In genomic region chr10:42698994-42699393, GRCm38 (mm10) we compare ENCODE assay signal across 15 mouse cellular contexts.
DNase-seq lines count a peak whose midpoint lies in the region; ATAC-seq and TF ChIP-seq lines count a peak whose summit lies in the region.
"Had no signal": no experiment of that assay in that cellular context is flagged by ENCODE, and none has a peak within 500 bp of the region (broad histone marks: within the 10 kb centered on the region; RNA-seq: fewer than 3 reads in every experiment).

No protein-coding gene starts in this region.

- TF ChIP-seq CTCF in intestine, postnatal 0 days (IDR thresholded peaks at IDR 0.05; ENCODE audit: low read depth): peak; percentile 13; the same call in 1 of the 2 replicates

- no peaks in the 10 kb centered on the region for H3K27me3 ChIP-seq in heart, embryonic 10.5 days (ENCODE audit: insufficient read depth, poor library complexity, severe bottlenecking)
- no peaks in the 10 kb centered on the region for H3K27me3 ChIP-seq in intestine, postnatal 0 days (replicated peaks; ENCODE audit: control insufficient read depth, insufficient read depth, low read length)
- H3K27me3 ChIP-seq: forebrain, embryonic 12.5 days; limb, embryonic 12.5 days; liver, embryonic 15.5 days; megakaryocyte, embryonic 14.5 days had no signal

- H3K4me1 ChIP-seq in heart, embryonic 10.5 days: no peaks in the 10 kb centered on the region
- no peaks in the 10 kb centered on the region for H3K4me1 ChIP-seq in intestine, postnatal 0 days (replicated peaks; ENCODE audit: control insufficient read depth, insufficient read depth, low read length)
- H3K4me1 ChIP-seq: forebrain, embryonic 12.5 days; limb, embryonic 12.5 days had no signal

- 93% methylated on average over 8 of the region's 8 CpGs for WGBS in heart, embryonic 10.5 days
- 41% methylated on average over 8 of the region's 8 CpGs for WGBS in intestine, postnatal 0 days

- no peak overlapping the region for H3K9ac ChIP-seq in intestine, postnatal 0 days (ENCODE audit: low read depth, low read length)
- H3K9ac ChIP-seq: forebrain, embryonic 12.5 days; limb, embryonic 12.5 days; liver, embryonic 15.5 days had no signal

- ATAC-seq in CD4-positive, CD25-positive, alpha-beta regulatory T cell, adult 4 months: peak; percentile 92
- peak; percentile 81 for ATAC-seq in intestine, postnatal 0 days
- no peak for ATAC-seq in erythroblast, adult 5-6 weeks (replicated peaks; ENCODE audit: low FRiP score, poor library complexity, severe bottlenecking)

- DNase-seq in heart, postnatal 10 days: peak; percentile 11 to 29
- DNase-seq in heart, embryonic 10.5 days (ENCODE audit: low spot score): no peak
- DNase-seq in thymus, postnatal 10 days (ENCODE audit: low spot score in 2 of 2): peak; percentile 84 to 94
- no peak for DNase-seq in urinary bladder, postnatal 14 days (ENCODE audit: low spot score)
- DNase-seq in cerebellum, postnatal 14 days: no peak
- DNase-seq: heart, adult 18-20 months; heart, postnatal 36 days; kidney, postnatal 14 days had no signal

- no peak overlapping the region for H3K27ac ChIP-seq in heart, embryonic 10.5 days
- H3K27ac ChIP-seq in intestine, postnatal 0 days (ENCODE audit: low read depth, low read length): peak overlapping the region; percentile 50
- H3K27ac ChIP-seq: forebrain, embryonic 12.5 days; limb, embryonic 12.5 days; liver, embryonic 15.5 days had no signal

- H3K4me3 ChIP-seq in heart, embryonic 10.5 days: no peak overlapping the region
- H3K4me3 ChIP-seq in intestine, postnatal 0 days (ENCODE audit: low read depth, low read length): no peak overlapping the region
- H3K4me3 ChIP-seq: forebrain, embryonic 12.5 days; limb, embryonic 12.5 days; liver, embryonic 15.5 days; megakaryocyte, embryonic 14.5 days had no signal

- intact Hi-C loops in heart, postnatal 10 days (cut with DNase I): loop anchor here (5.0 kb wide), 1 partner anchor 128 kb away; no protein-coding TSS in a partner anchor

- H3K36me3 ChIP-seq in heart, embryonic 10.5 days: peaks cover 19% of the 10 kb centered on the region
- H3K36me3 ChIP-seq in intestine, postnatal 0 days (ENCODE audit: control insufficient read depth, insufficient read depth): peaks cover 25% of the 10 kb centered on the region
- H3K36me3 ChIP-seq: limb, embryonic 12.5 days had no signal

- no peak overlapping the region for H3K4me2 ChIP-seq in intestine, postnatal 0 days (replicated peaks; ENCODE audit: low read depth)
- H3K4me2 ChIP-seq: forebrain, embryonic 12.5 days; limb, embryonic 12.5 days; liver, embryonic 15.5 days had no signal

- no peaks in the 10 kb centered on the region for H3K9me3 ChIP-seq in heart, embryonic 10.5 days
- no peaks in the 10 kb centered on the region; the same call in 1 of the 2 replicates for H3K9me3 ChIP-seq in intestine, postnatal 0 days (ENCODE audit: control insufficient read depth)
- H3K9me3 ChIP-seq: forebrain, embryonic 12.5 days; limb, embryonic 12.5 days; liver, embryonic 15.5 days had no signal

Comparison
In these comparisons a context has a peak if more than half of its experiments do, and no peak if none do; other contexts are left out.
1. DNase-seq: peak in heart, postnatal 10 days (2 of 2) and thymus, postnatal 10 days (2 of 2); none in heart, embryonic 10.5 days (single experiment), urinary bladder, postnatal 14 days (single experiment) and cerebellum, postnatal 14 days (0 of 2).